Mouse (Mus musculus) kidney, embryonic 14.5 days (tissue): Measurements from ENCODE around the gene Cetn3. TPM values are rescaled to one million over a fixed set of nuclear protein-coding genes. Genes with fewer than 3 reads are reported as not detected.

ENCODE experiments used
- ATAC-seq: fragments of 200-750 bp; cut with Nextera tagmentation; 2 replicates; pipeline ENCODE4 v1.8.0; 2017; ENCODE audit warnings: moderate number of reproducible peaks, mild to moderate bottlenecking, moderate TSS enrichment, moderate library complexity; ENCODE audit not compliant: low FRiP score, low TSS enrichment
- H3K27ac ChIP-seq: fragments of 300-500 bp; sonication (generic); 2 replicates; pipeline ENCODE4 v1.5.1; 2014; ENCODE audit warnings: low read depth, mild to moderate bottlenecking, low read length, moderate library complexity, mixed read lengths
- H3K27me3 ChIP-seq: fragments of 300-500 bp; sonication (generic); 2 replicates; pipeline ENCODE4 v1.6.1; 2014; ENCODE audit warnings: mild to moderate bottlenecking, low read length; ENCODE audit not compliant: control insufficient read depth, insufficient read depth
- H3K36me3 ChIP-seq: fragments of 300-500 bp; sonication (generic); 2 replicates; pipeline ENCODE4 v1.6.1; 2014; ENCODE audit warnings: low read length, mixed read lengths; ENCODE audit not compliant: control insufficient read depth, insufficient read depth
- H3K4me1 ChIP-seq: fragments of 300-500 bp; sonication (generic); 2 replicates; pipeline ENCODE4 v1.6.1; 2014; ENCODE audit warnings: low read length, mixed read lengths; ENCODE audit not compliant: control insufficient read depth, insufficient read depth
- H3K4me2 ChIP-seq: fragments of 300-500 bp; sonication (generic); replicated peaks from 2 replicates; pipeline ENCODE4 v1.6.1; 2014; ENCODE audit warnings: low read depth, mild to moderate bottlenecking, low read length
- H3K4me3 ChIP-seq: fragments of 300-500 bp; sonication (generic); 2 replicates; pipeline ENCODE4 v1.5.1; 2014; ENCODE audit warnings: mild to moderate bottlenecking, low read length
- H3K9ac ChIP-seq: fragments of 300-500 bp; sonication (generic); 2 replicates; pipeline ENCODE4 v1.6.1; 2014; ENCODE audit warnings: low read depth, mild to moderate bottlenecking, low read length, moderate library complexity
- H3K9me3 ChIP-seq: fragments of 300-500 bp; sonication (generic); 2 replicates; pipeline ENCODE4 v1.6.1; 2016; ENCODE audit warnings: low read length; ENCODE audit not compliant: control insufficient read depth
- WGBS: fragments of 180-500 bp; shearing (Covaris S2); extraction: QIAGEN DNeasy Blood & Tissue Kit; methylation state at CpG from one replicate; pipeline ENCODE4 v1.1.7; 2014; 5-methylcytosine and 5-hydroxymethylcytosine counted together
- polyA plus RNA-seq: library from polyadenylated mRNA; unstranded; fragments of >200 nt; fragmentation: Nextera tagmentation; extraction: Ambion mirVana; gene quantifications from 2 replicates; pipeline ENCODE4 v1.2.1, GENCODE M21; 2014

Gene Cetn3
- 275 and 385 TPM in 2 replicates for polyA plus RNA-seq

DNA sequence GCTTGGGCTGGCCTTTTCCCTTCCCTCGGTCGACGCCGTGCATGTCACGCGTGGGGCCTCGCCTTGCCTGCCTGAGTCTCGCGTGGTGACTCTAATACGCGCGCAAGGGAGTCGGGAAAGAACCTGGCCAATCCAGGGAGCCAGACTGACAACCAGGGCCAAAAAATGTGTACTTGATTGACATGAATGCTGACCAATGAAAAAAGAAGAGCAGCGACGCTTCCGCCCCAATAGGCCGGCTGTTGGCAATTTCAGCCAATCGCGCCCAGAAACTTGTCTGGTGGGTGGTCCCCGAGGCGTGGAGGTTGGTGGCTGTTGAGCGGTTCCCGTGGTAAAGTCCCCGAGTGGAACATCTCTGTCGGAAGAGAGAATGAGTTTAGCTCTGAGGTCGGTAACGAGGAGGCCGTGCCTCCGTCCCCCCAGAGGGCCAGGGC is at the start of gene Cetn3:
Gene Cetn3, plus strand, starts transcription at position 107 of the 434 bp plus-strand sequence.
- Histone ChIP-seq H3K9ac (peak within 1 kb of the TSS; percentile 88), H3K36me3 (peaks cover 8% of the 10 kb centered on the region; the same call in 1 of the 2 replicates), H3K27ac (peak within 1 kb of the TSS; percentile 98), H3K4me1 (0 out of 2 replicates have a peak, but pooled peaks cover 3% of the 10 kb centered on the region), H3K4me2 (peak within 1 kb of the TSS; percentile 70), H3K9me3 (no peaks in the 10 kb centered on the region), H3K27me3 (no peaks in the 10 kb centered on the region), H3K4me3 (peak within 1 kb of the TSS; percentile 68)
- WGBS: 0% methylated on average over 29 of the region's 29 CpGs
- ATAC-seq: peak; percentile 94

DNA sequence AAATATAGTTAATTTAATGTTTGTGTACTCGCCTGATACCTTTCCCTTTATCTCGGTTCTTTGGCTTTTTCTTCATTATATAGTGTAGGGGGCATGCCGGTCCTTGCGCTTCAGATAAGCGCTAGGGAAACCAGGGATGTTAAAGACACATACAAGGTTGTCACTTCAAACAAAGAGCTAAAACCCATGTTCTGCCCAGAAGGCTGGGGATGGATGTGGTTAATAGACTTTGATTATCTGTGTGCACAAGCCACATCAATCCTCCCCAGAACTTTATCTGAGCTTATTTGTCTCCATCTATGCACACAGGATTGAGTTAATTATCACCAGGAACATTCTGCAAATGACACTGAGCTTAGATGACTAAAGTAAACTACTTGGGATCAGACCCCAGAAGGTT is 46.3 kb upstream of the Cetn3 start:
- Histone ChIP-seq H3K9ac (no peak overlapping the region), H3K36me3 (no peaks in the 10 kb centered on the region), H3K9me3 (no peaks in the 10 kb centered on the region), H3K27me3 (no peaks in the 10 kb centered on the region), H3K4me3 (no peak overlapping the region), H3K4me2 (no peak overlapping the region), H3K27ac (no peak overlapping the region), H3K4me1 (no peaks in the 10 kb centered on the region)
- WGBS: 92% methylated on average over 5 of the region's 5 CpGs
- ATAC-seq: no peak

DNA sequence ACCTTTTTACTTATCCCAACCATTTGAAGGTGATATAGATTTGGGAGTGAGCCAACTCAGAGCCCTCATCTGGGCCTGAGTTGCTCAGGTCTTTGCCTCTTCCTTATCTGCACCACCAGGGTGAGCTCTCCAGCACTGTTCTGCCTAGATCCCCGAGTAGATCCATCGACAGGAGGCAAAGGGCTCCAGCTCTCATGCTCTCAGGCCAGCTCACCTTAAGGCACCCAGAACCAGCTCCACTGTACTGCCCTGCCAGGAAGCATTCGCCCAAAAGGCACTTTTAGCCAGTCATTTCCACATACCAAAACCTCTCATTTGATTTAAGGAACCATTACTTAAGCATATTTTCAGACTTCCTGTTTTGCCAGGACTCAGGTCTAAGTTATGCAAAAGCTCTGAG is 42.0 kb upstream of the Cetn3 start:
- WGBS: 71% methylated on average over 3 of the region's 3 CpGs
- Histone ChIP-seq H3K4me2 (no peak overlapping the region), H3K9ac (no peak overlapping the region), H3K27ac (no peak overlapping the region), H3K36me3 (no peaks in the 10 kb centered on the region), H3K27me3 (no peaks in the 10 kb centered on the region), H3K4me3 (no peak overlapping the region), H3K9me3 (no peaks in the 10 kb centered on the region), H3K4me1 (no peaks in the 10 kb centered on the region)
- ATAC-seq: no peak

DNA sequence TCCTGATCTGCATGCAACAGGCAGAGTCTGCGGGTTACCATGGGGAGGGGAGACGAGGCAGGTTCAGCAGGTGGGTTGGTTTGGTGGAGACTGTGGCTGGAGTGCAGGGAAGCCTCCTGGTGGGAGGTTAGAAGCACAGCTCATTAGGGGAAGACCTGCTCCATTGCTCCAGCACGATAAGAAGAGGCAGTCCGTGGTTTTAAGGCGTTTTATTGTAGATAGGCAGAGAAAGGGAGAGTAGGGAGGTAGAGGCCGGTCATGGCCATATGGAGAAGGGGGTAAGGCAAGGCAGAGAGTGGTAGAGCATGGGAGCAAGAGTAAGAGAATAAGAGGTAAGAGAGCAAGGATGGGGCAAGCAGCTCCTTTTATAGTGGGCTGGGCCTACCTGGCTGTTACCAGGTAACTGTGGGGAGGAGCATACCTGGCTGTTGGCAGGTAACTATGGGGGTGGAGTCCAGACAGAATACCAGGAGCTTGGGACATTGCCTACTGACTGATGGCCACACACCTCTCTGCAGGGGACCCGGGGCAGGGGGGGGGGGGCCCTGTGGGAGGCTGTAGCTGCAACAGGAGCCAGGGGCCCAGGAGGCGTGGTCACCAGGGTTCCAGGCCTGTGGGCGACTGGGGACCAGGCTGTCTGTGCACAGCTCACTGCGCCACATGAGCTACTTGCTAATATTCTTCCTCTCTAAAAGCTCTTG is 39.3 kb upstream of the Cetn3 start:
- H3K27ac ChIP-seq: no peak overlapping the region
- 60% methylated on average over 9 of the region's 10 CpGs for WGBS
- no peaks in the 10 kb centered on the region for H3K36me3 ChIP-seq
- no peaks in the 10 kb centered on the region for H3K27me3 ChIP-seq
- H3K4me3 ChIP-seq: no peak overlapping the region
- H3K9ac ChIP-seq: no peak overlapping the region
- H3K4me1 ChIP-seq: no peaks in the 10 kb centered on the region
- no peaks in the 10 kb centered on the region for H3K9me3 ChIP-seq
- H3K4me2 ChIP-seq: no peak overlapping the region
- ATAC-seq: no peak

DNA sequence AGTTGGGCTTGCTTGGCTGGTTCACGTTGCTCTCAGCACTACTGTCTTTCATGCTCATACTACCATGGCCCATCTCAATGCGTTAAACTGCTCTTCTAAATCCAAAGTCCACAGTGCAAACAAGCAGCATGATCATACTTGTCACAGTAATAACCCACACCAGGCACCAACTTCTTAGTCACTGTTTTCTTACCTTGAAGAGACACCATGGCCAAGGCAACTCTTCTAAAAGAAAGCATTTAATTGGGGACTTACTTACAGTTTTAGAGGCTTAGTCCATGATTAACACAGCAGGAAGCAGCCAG is 38.8 kb upstream of the Cetn3 start:
- Histone ChIP-seq H3K36me3 (no peaks in the 10 kb centered on the region), H3K4me2 (no peak overlapping the region), H3K9ac (no peak overlapping the region), H3K27ac (no peak overlapping the region), H3K4me3 (no peak overlapping the region), H3K4me1 (no peaks in the 10 kb centered on the region), H3K27me3 (no peaks in the 10 kb centered on the region), H3K9me3 (no peaks in the 10 kb centered on the region)
- ATAC-seq: no peak
- 46% methylated on average over 2 of the region's 2 CpGs for WGBS

DNA sequence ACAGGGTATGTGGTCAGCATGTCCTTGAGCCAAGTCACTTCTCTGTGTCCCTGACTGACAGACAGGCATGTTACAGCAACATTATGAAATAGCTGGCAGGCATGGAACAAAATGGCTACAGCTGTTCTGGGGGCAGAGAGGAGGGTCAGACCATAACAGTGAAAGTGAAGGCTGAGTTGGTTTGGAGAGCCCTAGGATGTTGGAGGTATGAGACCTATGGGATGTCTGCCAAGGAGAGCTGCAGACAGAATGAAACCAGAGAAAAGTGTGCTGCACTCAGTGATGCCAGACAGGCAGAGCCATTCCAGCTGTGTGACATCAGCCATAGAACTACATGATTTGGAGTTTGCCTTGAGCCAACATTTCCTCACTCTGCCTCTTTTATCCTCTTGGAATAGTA is 28.0 kb upstream of the Cetn3 start:
- no peaks in the 10 kb centered on the region for H3K4me1 ChIP-seq
- no peaks in the 10 kb centered on the region for H3K27me3 ChIP-seq
- no peak overlapping the region for H3K9ac ChIP-seq
- H3K4me2 ChIP-seq: no peak overlapping the region
- H3K27ac ChIP-seq: no peak overlapping the region
- no peak for ATAC-seq
- no peak overlapping the region for H3K4me3 ChIP-seq
- H3K9me3 ChIP-seq: no peaks in the 10 kb centered on the region
- H3K36me3 ChIP-seq: no peaks in the 10 kb centered on the region

DNA sequence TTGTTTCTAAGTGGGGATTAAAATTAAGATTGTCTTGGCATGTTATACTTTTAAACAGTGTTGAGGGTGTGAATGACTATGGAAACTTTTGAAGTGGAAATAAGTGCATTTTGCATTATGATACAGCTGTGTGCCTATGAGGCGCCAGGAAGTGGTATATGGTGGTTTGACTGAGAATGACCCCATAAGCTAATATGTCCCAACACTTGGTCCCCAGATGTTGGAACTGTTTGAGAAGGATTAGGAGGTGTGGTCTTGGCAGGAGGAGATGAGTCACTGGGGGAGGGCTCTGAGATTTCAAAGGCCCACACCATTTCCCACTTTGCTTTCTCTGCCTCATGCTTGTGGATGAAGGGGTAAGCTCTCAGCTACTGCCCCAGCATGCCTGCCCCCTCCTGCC is 27.6 kb upstream of the Cetn3 start:
- no peak overlapping the region for H3K27ac ChIP-seq
- ATAC-seq: no peak
- 97% methylated on average over 1 of the region's 1 CpGs for WGBS
- H3K36me3 ChIP-seq: no peaks in the 10 kb centered on the region
- H3K9ac ChIP-seq: no peak overlapping the region
- H3K4me1 ChIP-seq: no peaks in the 10 kb centered on the region
- no peaks in the 10 kb centered on the region for H3K27me3 ChIP-seq
- H3K4me3 ChIP-seq: no peak overlapping the region
- H3K4me2 ChIP-seq: no peak overlapping the region
- H3K9me3 ChIP-seq: no peaks in the 10 kb centered on the region

DNA sequence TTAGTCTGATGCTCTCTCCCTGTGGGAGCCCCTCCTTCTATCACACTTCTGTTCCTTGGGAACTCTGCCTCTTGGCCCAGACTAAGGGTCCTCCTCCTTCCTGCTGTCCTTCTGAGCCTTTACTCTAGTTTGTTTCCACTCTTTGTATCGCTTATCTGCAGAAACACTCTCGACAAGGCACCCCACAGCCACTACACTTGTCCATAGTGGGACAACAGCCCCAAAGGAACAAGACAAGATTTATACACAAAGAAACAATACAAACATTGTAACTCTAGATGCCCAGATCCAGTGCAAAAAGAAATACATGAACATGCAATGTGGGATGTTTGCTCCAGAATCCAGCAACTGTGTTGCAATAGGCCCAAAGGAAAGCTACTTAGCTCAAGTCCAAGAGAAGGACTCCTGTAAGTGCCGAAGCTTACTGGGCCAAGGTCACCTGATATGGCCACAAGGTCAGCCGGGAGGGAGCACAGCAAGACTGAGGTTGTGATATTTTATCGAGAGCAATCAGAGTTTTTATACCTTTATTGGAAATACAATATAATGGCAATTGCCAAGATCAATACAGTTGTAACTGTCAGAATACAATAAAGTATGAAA is 25.7 kb upstream of the Cetn3 start:
- Histone ChIP-seq H3K9ac (no peak overlapping the region), H3K9me3 (no peaks in the 10 kb centered on the region), H3K4me2 (no peak overlapping the region), H3K4me3 (no peak overlapping the region), H3K36me3 (no peaks in the 10 kb centered on the region), H3K27ac (no peak overlapping the region), H3K4me1 (no peaks in the 10 kb centered on the region), H3K27me3 (no peaks in the 10 kb centered on the region)
- no peak for ATAC-seq
- 83% methylated on average over 5 of the region's 5 CpGs for WGBS

DNA sequence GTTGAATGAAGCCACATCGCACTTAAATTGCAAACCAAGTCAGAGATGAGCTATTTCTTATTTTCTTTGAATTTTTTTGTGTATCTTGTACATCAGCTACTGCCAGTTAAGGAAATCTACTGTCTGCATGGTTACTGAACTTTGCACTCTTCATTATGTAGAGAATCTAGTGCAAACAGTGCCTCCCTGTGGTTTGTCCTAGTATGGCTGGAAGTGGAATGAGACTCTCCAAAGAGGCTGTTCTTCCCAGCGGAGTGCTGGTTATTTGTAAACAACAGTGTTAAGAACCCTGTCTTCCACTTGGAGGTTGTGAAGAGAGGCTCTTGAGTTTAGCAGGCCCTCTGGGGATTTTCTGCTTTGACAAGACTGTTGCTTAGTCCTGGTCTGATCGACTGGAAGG is 22.5 kb upstream of the Cetn3 start:
- H3K36me3 ChIP-seq: no peaks in the 10 kb centered on the region
- no peak overlapping the region for H3K9ac ChIP-seq
- ATAC-seq: no peak
- 30% methylated on average over 3 of the region's 3 CpGs for WGBS
- H3K27me3 ChIP-seq: no peaks in the 10 kb centered on the region
- no peaks in the 10 kb centered on the region for H3K9me3 ChIP-seq
- no peak overlapping the region for H3K4me2 ChIP-seq
- H3K4me1 ChIP-seq: no peaks in the 10 kb centered on the region
- no peak overlapping the region for H3K4me3 ChIP-seq
- H3K27ac ChIP-seq: no peak overlapping the region
